Mouse (Mus musculus) adrenal gland (tissue): Measurements from ENCODE around the gene Hs3st4.

Experiments used
- intact Hi-C: fragments of 180-260 bp; cut with DNase I; formaldehyde crosslinking; loops from one replicate; pipeline ENCODE4 v1.15.1; 2025

Gene Hs3st4

DNA sequence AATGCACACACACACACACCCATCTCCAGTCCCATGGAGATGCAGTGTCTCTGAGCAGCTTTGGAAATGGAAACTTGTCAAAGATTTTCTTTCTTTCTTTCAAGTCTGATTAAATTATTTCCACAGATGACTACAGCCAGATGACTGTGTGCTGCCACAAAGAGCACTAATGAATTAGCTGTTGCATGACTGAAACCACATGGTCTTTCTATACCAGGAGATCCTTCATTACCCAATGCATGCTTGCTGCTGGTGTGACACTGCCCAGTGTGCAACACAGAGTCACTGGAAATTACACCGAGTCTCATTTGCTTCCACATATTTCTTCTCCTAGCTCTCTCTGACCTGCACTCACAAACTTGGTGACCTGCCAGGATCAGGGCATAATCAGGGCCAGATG is 353.0 kb downstream of the Hs3st4 start:
- intact Hi-C loops = no loop called here

DNA sequence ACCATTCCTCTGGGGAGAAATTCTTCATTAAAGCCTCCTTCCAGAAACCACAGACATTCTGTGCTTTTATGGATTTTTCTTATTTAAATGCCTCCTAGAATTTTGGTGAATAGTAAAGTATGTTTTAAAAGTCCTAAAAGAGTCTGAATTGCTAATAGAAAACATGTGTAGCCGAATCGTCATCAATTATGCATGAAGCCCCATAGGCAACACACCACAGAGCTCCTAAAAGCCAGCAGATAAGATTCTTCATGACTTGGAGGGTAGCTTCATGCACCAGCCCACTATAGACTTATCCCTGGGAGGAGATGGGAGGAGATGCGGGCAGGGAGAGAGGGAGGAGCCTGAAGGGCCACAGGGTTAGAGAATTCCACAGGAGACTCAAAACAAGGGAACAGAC is 358.8 kb downstream of the Hs3st4 start:
- intact Hi-C loops = no loop called here

DNA sequence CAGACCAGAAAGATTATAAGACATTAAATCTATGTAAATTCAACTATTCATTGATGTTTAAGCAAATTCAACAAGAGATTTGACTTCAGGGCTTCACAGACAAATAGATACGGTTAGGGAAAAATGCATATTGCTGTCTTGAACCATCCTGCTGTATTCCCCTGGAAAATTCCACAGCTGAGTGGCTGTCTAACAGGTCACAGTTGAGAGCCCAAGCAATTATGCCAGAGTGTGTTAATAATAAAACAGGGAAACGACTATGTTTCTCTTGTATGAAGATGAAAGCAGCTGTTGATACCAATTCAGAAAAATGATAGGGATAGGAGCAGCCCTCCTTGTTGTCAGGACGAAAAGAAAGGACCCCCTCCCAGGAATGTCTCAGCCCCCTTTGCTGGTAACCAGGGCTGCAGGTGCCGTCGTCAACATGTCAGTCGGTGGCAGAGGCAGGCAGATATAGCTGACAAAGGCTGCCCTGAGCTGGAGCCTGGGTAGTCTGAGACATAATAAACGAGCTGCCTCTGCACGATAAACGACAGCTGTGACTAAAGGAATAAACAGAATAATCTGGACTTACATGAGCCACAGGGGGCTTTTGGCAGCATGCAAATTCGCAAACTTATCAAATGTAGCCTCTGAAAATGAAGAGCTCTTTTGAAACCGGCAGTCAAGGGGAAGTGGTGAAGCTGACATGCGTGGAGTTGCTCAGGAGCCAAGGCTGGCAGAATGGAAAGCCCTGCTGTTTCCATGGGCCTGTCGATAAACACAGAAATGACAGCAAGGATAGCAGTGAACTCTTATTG is 364.7 kb downstream of the Hs3st4 start:
- intact Hi-C loops = no loop called here

- intact Hi-C loops = no loop called here
Observed at GRCm38 (mm10) chr7:124354035-124354434, 371.4 kb downstream of the Hs3st4 start.

- intact Hi-C loops = no loop called here
Observed at GRCm38 (mm10) chr7:124358068-124358467, 375.4 kb downstream of the Hs3st4 start.

DNA sequence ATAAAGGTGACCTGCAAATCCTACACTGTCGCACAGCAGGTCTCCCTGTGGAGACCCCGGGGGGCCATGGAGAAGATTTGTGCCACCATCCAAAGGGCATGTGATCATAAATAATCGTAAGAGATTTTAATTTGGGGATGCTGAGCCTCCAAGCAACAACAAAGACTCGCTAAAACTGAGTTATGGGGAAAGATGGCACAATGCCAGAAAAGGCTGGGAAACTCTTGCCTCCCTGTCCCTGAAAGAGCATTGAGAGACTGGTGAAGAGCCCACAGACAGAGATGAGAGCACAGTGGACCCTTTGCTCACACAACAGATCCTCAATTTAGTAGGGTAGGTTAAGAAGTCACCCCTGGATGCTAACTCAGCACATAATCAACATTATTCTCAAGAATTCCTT is 377.2 kb downstream of the Hs3st4 start:
- intact Hi-C loops = no loop called here

- intact Hi-C loops = no loop called here
Observed at GRCm38 (mm10) chr7:124372297-124372696, 389.6 kb downstream of the Hs3st4 start.

GRCm38 (mm10) chr7:124372697-124373096 is 390.0 kb downstream of the Hs3st4 start:
- intact Hi-C loops = no loop called here

- intact Hi-C loops = loop anchor here (10.0 kb wide), 2 partner anchors 221 to 1011 kb away; no protein-coding TSS in a partner anchor
Observed at GRCm38 (mm10) chr7:124383489-124383888, 400.8 kb downstream of the Hs3st4 start.

GRCm38 (mm10) chr7:124399184-124399583 is 416.5 kb downstream of the Hs3st4 start:
- intact Hi-C loops = no loop called here

DNA sequence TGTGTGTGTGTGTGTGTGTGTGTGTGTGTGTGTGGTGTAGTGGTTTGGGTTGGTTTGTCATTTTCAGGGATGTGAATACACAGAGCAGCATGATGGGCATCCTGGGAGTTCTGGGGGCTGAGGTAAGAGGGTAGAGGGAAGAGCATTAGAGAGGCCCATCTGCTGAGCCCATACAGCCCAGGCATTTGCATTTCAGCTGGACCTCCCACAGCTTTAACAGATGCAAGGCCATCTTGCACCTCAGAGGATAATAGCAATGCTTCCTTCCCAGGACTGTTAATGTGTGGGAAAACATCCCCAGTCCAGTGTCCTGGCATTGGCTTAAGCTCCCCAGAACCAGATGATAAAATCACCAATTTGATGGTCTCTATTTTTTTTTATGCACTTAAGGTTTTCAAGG is 444.3 kb downstream of the Hs3st4 start:
- intact Hi-C loops = no loop called here
